Mouse (Mus musculus) cerebellum, adult 9-10 months (tissue): ENCODE measurements around the gene Tnfrsf25.

Source experiments
- DNase-seq: peaks from one replicate; pipeline ENCODE4 v3.0.0; 2022

Tnfrsf25 gene

GRCm38 (mm10) chr4:152115921-152116612 lies at the start of gene Tnfrsf25:
Gene Tnfrsf25 (plus strand): TSS chr4:152115934.
- no peak for DNase-seq

- DNase-seq: no peak
Measured at GRCm38 (mm10) chr4:152067280-152067679, 48.5 kb upstream of the Tnfrsf25 start.

GRCm38 (mm10) chr4:152068166-152068724 lies 47.5 kb upstream of the Tnfrsf25 start:
- no peak for DNase-seq

GRCm38 (mm10) chr4:152069245-152069644 lies 46.5 kb upstream of the Tnfrsf25 start:
- no peak for DNase-seq

- DNase-seq: no peak
Measured at GRCm38 (mm10) chr4:152070494-152071396, 45.0 kb upstream of the Tnfrsf25 start.

- DNase-seq: no peak
Measured at GRCm38 (mm10) chr4:152072121-152072601, 43.6 kb upstream of the Tnfrsf25 start, which contains the start of gene Plekhg5. Gene Plekhg5 (plus strand): TSS chr4:152072498.

- no peak for DNase-seq
Measured at GRCm38 (mm10) chr4:152072655-152073054, 43.1 kb upstream of the Tnfrsf25 start.

- no peak for DNase-seq
Measured at GRCm38 (mm10) chr4:152073715-152074114, 42.0 kb upstream of the Tnfrsf25 start.

- no peak for DNase-seq
Measured at GRCm38 (mm10) chr4:152074548-152074947, 41.2 kb upstream of the Tnfrsf25 start.

GRCm38 (mm10) chr4:152077191-152077590 lies 38.5 kb upstream of the Tnfrsf25 start:
- DNase-seq: no peak

GRCm38 (mm10) chr4:152078105-152078530 lies 37.6 kb upstream of the Tnfrsf25 start:
- DNase-seq: no peak

GRCm38 (mm10) chr4:152079261-152079660 lies 36.5 kb upstream of the Tnfrsf25 start:
- no peak for DNase-seq

- DNase-seq: no peak
Measured at GRCm38 (mm10) chr4:152079931-152080330, 35.8 kb upstream of the Tnfrsf25 start.

- no peak for DNase-seq
Measured at GRCm38 (mm10) chr4:152083611-152084220, 32.0 kb upstream of the Tnfrsf25 start.

- DNase-seq: no peak
Measured at GRCm38 (mm10) chr4:152084616-152085015, 31.1 kb upstream of the Tnfrsf25 start.

GRCm38 (mm10) chr4:152086505-152087210 lies 29.1 kb upstream of the Tnfrsf25 start:
- no peak for DNase-seq

GRCm38 (mm10) chr4:152087211-152088081 lies 28.3 kb upstream of the Tnfrsf25 start:
- no peak for DNase-seq

GRCm38 (mm10) chr4:152088133-152088532 lies 27.6 kb upstream of the Tnfrsf25 start:
- no peak for DNase-seq

GRCm38 (mm10) chr4:152088556-152089120 lies 27.1 kb upstream of the Tnfrsf25 start:
- no peak for DNase-seq

- no peak for DNase-seq
Measured at GRCm38 (mm10) chr4:152090191-152090590, 25.5 kb upstream of the Tnfrsf25 start.
